Mouse (Mus musculus) C2C12 (cell line): ENCODE measurements around the gene Stau1. TPM values are rescaled to one million over a fixed set of nuclear protein-coding genes. Genes with fewer than 3 reads are reported as not detected.
A peak's percentile ranks its signal among the peaks of the same experiment; 100 is the strongest.

Experiments
- H3K27me3 ChIP-seq: one replicate; pipeline ENCODE4 v1.6.1; 2011; ENCODE audit not compliant: control insufficient read depth, insufficient read depth, insufficient read length
- H3K36me3 ChIP-seq: one replicate; pipeline ENCODE4 v1.6.1; 2011; ENCODE audit not compliant: control insufficient read depth, insufficient read depth
- H3K4me3 ChIP-seq: one replicate; pipeline ENCODE4 v1.5.1; 2011; ENCODE audit warnings: mild to moderate bottlenecking, control low read depth; ENCODE audit not compliant: poor library complexity, insufficient read depth, severe bottlenecking
- H3K79me2 ChIP-seq: one replicate; pipeline ENCODE4 v1.6.1; 2011; ENCODE audit not compliant: control insufficient read depth, insufficient read depth
- H3K79me3 ChIP-seq: one replicate; pipeline ENCODE4 v1.6.1; 2011; ENCODE audit warnings: low read depth, control low read depth
- H3ac ChIP-seq: one replicate; pipeline ENCODE3; 2011; ENCODE audit warnings: low read depth; ENCODE audit not compliant: control insufficient read depth, insufficient read length
- CEBPB ChIP-seq: IDR thresholded peaks from one replicate; pipeline ENCODE4 v1.6.1; 2011; ENCODE audit warnings: low read depth, mild to moderate bottlenecking, control low read depth, moderate library complexity
- CTCF ChIP-seq: IDR thresholded peaks from one replicate; pipeline ENCODE4 v1.5.1; 2011; ENCODE audit not compliant: control insufficient read depth, insufficient read depth, insufficient read length
- FOSL1 ChIP-seq: IDR thresholded peaks from one replicate; pipeline ENCODE4 v1.8.0; 2011; ENCODE audit warnings: mild to moderate bottlenecking, low read length; ENCODE audit not compliant: poor library complexity, insufficient read depth, severe bottlenecking
- MAX ChIP-seq: IDR thresholded peaks from one replicate; pipeline ENCODE4 v1.6.1; 2011; ENCODE audit warnings: mild to moderate bottlenecking, control low read depth
- MYOD1 ChIP-seq: IDR thresholded peaks from one replicate; pipeline ENCODE4 v1.6.1; 2011; ENCODE audit warnings: low read depth; ENCODE audit not compliant: control insufficient read depth, insufficient read length
- MYOG ChIP-seq: IDR thresholded peaks from one replicate; pipeline ENCODE4 v1.6.1; 2011; ENCODE audit not compliant: control insufficient read depth, insufficient read length; ENCODE audit errors: extremely low read depth
- USF1 ChIP-seq: IDR thresholded peaks from one replicate; pipeline ENCODE4 v1.6.1; 2011; ENCODE audit warnings: low read depth, mild to moderate bottlenecking, control low read depth, moderate library complexity
- polyA plus RNA-seq: library from polyadenylated mRNA; unstranded; fragments of >200 nt; fragmentation: generic; extraction: Trizol; gene quantifications from one replicate; pipeline ENCODE4 v1.2.1, GENCODE M21; 2012; ENCODE audit warnings: missing spikeins

The Stau1 gene
- polyA plus RNA-seq, 1 experiment: 53.4 TPM

DNA sequence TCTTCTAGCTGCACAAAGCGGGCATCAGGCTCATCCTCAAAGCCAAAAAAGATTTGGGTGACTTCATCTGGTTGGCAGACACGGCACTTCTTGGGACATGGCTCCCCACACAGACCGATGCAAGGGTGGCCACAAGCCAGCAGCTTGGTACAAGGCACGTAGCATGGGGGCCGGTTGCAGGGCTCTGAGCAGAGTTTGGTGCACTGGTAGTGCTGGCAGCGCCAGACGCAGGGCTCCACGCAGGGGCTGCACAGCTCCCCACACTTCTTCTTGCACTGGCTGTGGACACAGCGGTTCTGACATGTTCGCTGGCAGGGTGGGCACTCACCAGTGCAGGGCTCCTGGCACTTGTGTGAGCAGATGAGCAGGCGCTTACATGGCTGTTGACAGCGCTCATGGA lies 41.6 kb upstream of the Stau1 start:
- Histone ChIP-seq H3K4me3 (no peak overlapping the region), H3K79me3 (no peaks in the 10 kb centered on the region), H3K36me3 (peaks cover 99% of the 10 kb centered on the region), H3K79me2 (no peaks in the 10 kb centered on the region), H3K27me3 (no peaks in the 10 kb centered on the region), H3ac (no peak overlapping the region)
- TF ChIP-seq MYOD1: no peak
- no peak for TF ChIP-seq CEBPB
- no peak for TF ChIP-seq FOSL1
- TF ChIP-seq MYOG: no peak
- no peak for TF ChIP-seq MAX
- no peak for TF ChIP-seq CTCF

DNA sequence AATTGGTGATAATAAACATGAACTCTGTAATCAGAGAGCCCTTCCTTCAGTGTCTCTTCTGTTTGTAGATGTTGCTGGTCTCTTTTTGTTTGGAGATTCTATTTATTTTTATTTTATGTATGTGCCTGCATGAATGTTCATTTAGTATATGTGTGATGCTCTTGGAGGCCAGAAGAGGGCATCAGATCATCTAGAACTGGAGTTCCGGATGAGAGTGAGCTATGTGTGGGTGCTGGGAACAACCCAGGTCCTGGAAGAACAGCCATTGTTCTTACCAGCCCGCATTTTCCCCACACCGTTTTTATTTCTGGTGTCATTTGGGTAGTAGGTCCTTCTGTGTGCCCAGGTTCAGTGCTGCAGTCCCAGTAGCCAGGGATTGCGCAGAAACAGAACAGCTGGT lies 34.4 kb upstream of the Stau1 start:
- TF ChIP-seq CEBPB: no peak
- TF ChIP-seq MYOD1: no peak
- no peak for TF ChIP-seq FOSL1
- no peak for TF ChIP-seq USF1
- TF ChIP-seq MYOG: no peak
- no peak for TF ChIP-seq CTCF
- no peak for TF ChIP-seq MAX
- Histone ChIP-seq H3K79me2 (no peaks in the 10 kb centered on the region), H3K79me3 (peaks cover 1% of the 10 kb centered on the region), H3K4me3 (no peak overlapping the region), H3ac (no peak overlapping the region), H3K27me3 (no peaks in the 10 kb centered on the region), H3K36me3 (peaks cover 99% of the 10 kb centered on the region)

DNA sequence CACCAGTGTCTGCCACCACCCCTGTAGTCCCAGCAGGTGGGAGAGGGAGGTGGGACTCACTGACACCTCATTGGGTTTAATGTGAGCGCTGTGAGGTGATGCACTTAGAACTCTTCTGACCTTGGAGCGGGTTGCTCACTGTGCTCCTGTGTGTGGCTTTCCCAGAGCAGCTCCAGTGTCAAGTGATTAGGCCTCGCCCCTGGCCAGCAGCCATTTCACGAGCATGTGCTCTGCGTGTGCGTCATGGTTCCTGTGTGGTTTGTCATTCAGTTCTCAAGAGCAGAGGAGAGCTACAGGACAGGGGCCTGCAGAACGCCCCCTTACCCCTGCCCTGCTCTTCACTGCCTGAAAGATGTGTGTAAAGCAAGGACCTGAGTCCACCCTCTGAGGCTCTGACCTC lies 32.5 kb upstream of the Stau1 start:
- Histone ChIP-seq H3K27me3 (no peaks in the 10 kb centered on the region), H3K4me3 (no peak overlapping the region), H3ac (no peak overlapping the region), H3K79me2 (no peaks in the 10 kb centered on the region), H3K36me3 (peaks cover 99% of the 10 kb centered on the region), H3K79me3 (peaks cover 1% of the 10 kb centered on the region)
- TF ChIP-seq MYOD1 (no peak), MYOG (no peak), MAX (peak; percentile 21), FOSL1 (no peak)

DNA sequence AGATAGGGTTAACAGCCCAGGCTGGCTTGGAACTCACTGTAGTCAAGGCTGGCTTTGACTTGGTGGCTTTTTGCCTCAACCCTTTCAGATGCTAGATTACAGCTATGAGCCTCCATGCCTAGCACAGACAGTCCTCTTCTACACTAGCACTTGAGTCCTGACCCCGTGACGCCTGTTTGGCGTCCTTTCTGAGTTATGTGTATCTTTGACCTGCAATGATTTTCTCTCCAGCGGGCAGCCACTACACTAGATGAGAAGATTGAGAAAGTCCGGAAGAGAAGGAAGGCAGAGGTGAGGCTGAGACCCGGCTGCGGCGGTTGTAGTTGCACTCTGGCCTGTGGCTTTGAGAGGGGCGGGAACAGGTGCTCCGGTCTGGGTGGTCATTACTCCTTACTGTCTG lies 23.3 kb upstream of the Stau1 start:
- TF ChIP-seq CEBPB (no peak), CTCF (no peak)
- Histone ChIP-seq H3K27me3 (no peaks in the 10 kb centered on the region), H3K4me3 (no peak overlapping the region), H3K36me3 (peaks cover 76% of the 10 kb centered on the region), H3K79me2 (peaks cover 68% of the 10 kb centered on the region), H3K79me3 (peaks cover 37% of the 10 kb centered on the region), H3ac (no peak overlapping the region)

DNA sequence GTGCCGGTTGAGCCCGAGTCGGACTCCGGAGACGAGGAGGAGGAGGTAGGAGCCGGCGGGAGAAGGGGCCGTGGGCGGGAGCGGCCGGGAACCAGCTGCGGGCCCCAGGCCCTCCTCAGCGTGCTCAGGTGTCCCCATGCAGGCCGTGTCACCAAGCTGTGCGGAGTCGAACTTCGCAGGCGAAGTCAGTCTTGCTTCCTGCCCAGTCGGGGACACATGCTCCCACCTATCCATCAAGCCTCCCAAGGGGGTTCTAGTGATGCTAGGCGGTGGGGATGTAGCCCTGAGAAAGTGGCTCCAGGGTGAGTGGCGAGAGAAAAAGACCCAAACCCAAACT lies 19.3 kb upstream of the Stau1 start:
- peaks cover 39% of the 10 kb centered on the region for H3K36me3 ChIP-seq
- peaks cover 37% of the 10 kb centered on the region for H3K79me3 ChIP-seq
- H3K79me2 ChIP-seq: peaks cover 48% of the 10 kb centered on the region
- H3K27me3 ChIP-seq: no peaks in the 10 kb centered on the region
- H3ac ChIP-seq: peak overlapping the region; percentile 92
- H3K4me3 ChIP-seq: peak overlapping the region; percentile 96
- TF ChIP-seq USF1 (no peak), CEBPB (no peak), MYOG (no peak), MYOD1 (no peak), FOSL1 (no peak), MAX (no peak), CTCF (no peak)

DNA sequence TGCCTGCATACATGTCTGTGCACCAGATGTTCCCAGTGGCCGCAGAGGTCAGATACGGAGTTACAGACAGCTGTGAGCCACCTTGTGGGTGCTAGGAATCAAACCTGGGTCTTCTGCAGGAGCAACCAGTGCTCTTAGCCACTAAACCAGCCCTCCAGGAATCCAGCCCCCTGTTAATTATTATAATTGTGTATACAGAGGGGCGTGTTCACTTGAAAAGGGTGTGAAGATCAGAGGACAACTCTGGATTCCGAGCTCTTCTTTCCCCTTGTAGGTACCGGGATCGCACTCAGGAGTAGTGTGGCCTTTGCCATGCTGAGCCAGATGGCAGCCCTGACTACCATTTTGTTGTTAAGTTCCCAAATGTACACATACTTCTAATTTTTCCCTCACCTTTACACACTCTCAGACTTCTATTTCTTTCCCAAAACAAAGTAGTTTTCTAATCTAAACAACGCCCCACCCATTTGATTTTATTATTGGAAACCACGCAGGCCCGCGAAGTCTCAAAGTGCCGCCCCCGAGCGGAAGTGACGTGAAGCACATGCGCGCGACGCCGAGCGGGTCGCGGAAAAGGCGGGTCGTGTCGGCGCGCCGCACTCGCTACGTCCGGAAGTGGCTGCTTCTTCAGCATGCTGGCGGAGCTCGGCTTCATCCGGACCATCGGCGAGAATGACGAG lies 18.7 kb upstream of the Stau1 start, which contains the start of gene Ddx27:
Gene Ddx27, plus strand, starts transcription at position 492 of the 680 bp plus-strand sequence.
- Histone ChIP-seq H3K36me3 (peaks cover 34% of the 10 kb centered on the region), H3K4me3 (peak within 1 kb of the TSS; percentile 96), H3K79me2 (peaks cover 46% of the 10 kb centered on the region), H3K79me3 (peaks cover 37% of the 10 kb centered on the region), H3ac (peak within 1 kb of the TSS; percentile 92), H3K27me3 (no peaks in the 10 kb centered on the region)
- TF ChIP-seq USF1 (peak; percentile 12), CTCF (no peak)
